Mouse (Mus musculus) intestine, postnatal 0 days (tissue): ENCODE data around the gene Tmem102. TPM values are rescaled to one million over a fixed set of nuclear protein-coding genes. Genes with fewer than 3 reads are reported as not detected.
A peak's percentile ranks its signal among the peaks of the same experiment; 100 is the strongest.

Experiments used
- ATAC-seq: fragments of 200-750 bp; cut with Nextera tagmentation; 2 replicates; pipeline ENCODE4 v1.8.0; 2017; ENCODE audit warnings: mild to moderate bottlenecking, moderate TSS enrichment, moderate library complexity
- H3K27ac ChIP-seq: fragments of 300-500 bp; sonication (generic); 2 replicates; pipeline ENCODE4 v1.5.1; 2014; ENCODE audit warnings: mild to moderate bottlenecking, low read depth, low read length, moderate library complexity
- H3K27me3 ChIP-seq: fragments of 300-500 bp; sonication (generic); replicated peaks from 2 replicates; pipeline ENCODE4 v1.6.1; 2014; ENCODE audit warnings: low read length, mixed read lengths; ENCODE audit not compliant: control insufficient read depth, insufficient read depth
- H3K36me3 ChIP-seq: fragments of 300-500 bp; sonication (generic); 2 replicates; pipeline ENCODE4 v1.6.1; 2014; ENCODE audit warnings: mild to moderate bottlenecking, moderate library complexity; ENCODE audit not compliant: control insufficient read depth, insufficient read depth
- H3K4me1 ChIP-seq: fragments of 300-500 bp; sonication (generic); replicated peaks from 2 replicates; pipeline ENCODE4 v1.6.1; 2014; ENCODE audit warnings: antibody characterized with exemption, low read length, mixed read lengths; ENCODE audit not compliant: control insufficient read depth, insufficient read depth
- H3K4me2 ChIP-seq: fragments of 300-500 bp; sonication (generic); replicated peaks from 2 replicates; pipeline ENCODE4 v1.6.1; 2014; ENCODE audit warnings: low read depth, mild to moderate bottlenecking, moderate library complexity
- H3K4me3 ChIP-seq: fragments of 300-500 bp; sonication (generic); 2 replicates; pipeline ENCODE4 v1.5.1; 2014; ENCODE audit warnings: low read depth, low read length
- H3K9ac ChIP-seq: fragments of 300-500 bp; sonication (generic); 2 replicates; pipeline ENCODE4 v1.6.1; 2014; ENCODE audit warnings: mild to moderate bottlenecking, low read depth, low read length
- H3K9me3 ChIP-seq: fragments of 300-500 bp; sonication (generic); 2 replicates; pipeline ENCODE4 v1.6.1; 2016; ENCODE audit warnings: mixed run types; ENCODE audit not compliant: control insufficient read depth
- CTCF ChIP-seq: sonication (generic); IDR thresholded peaks from 2 replicates; pipeline ENCODE4 v1.5.1; 2016; ENCODE audit warnings: low read depth, mild to moderate bottlenecking, control low read depth, antibody characterized with exemption, moderate library complexity
- WGBS: fragments of 180-500 bp; shearing (Covaris S2); extraction: QIAGEN DNeasy Blood & Tissue Kit; methylation state at CpG from one replicate; pipeline ENCODE4 v1.1.7; 2014; 5-methylcytosine and 5-hydroxymethylcytosine counted together
- polyA plus RNA-seq: library from polyadenylated mRNA; unstranded; fragments of >200 nt; fragmentation: Nextera tagmentation; extraction: Ambion mirVana; gene quantifications from 2 replicates; pipeline ENCODE4 v1.2.1, GENCODE M21; 2015

Gene Tmem102
- polyA plus RNA-seq, 1 experiment from 2014 or later: 58.0 TPM

DNA sequence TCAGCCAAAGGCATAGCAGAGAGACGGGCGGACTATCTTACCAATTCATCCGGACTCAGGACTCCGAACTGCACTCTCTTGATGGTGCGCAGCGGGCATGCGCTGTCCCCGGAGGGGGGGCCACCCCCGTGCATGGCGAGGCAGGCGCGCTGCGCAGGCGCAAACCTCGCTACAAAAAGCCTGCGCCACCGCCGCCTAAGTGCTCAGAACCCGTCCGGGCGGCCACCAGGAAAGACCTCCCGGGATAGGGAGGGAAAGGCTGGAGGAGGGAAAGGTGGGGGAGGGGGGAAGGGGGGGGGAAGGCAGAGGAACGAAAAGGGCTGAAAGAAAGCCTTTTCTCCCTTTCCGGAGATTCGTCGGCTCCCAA is 47.4 kb downstream of the Tmem102 start:
- H3K27ac ChIP-seq: peak overlapping the region; percentile 96
- TF ChIP-seq CTCF: no peak
- peak; percentile 83 for ATAC-seq
- peak overlapping the region; percentile 71 for H3K4me2 ChIP-seq
- H3K4me3 ChIP-seq: peak overlapping the region; percentile 56
- H3K9me3 ChIP-seq: no peaks in the 10 kb centered on the region
- no peaks in the 10 kb centered on the region for H3K27me3 ChIP-seq
- WGBS: 0% methylated on average over 25 of the region's 26 CpGs
- peaks cover 9% of the 10 kb centered on the region; the same call in 1 of the 2 replicates for H3K4me1 ChIP-seq
- H3K36me3 ChIP-seq: no peaks in the 10 kb centered on the region
- peak overlapping the region; percentile 79 for H3K9ac ChIP-seq

- Histone ChIP-seq H3K36me3 (no peaks in the 10 kb centered on the region), H3K9ac (peak overlapping the region; percentile 79), H3K4me2 (peak overlapping the region; percentile 71), H3K4me1 (peaks cover 9% of the 10 kb centered on the region; the same call in 1 of the 2 replicates), H3K9me3 (no peaks in the 10 kb centered on the region), H3K4me3 (peak overlapping the region; percentile 56), H3K27me3 (no peaks in the 10 kb centered on the region), H3K27ac (peak overlapping the region; percentile 96; the same call in 1 of the 2 replicates)
- 28% methylated on average over 9 of the region's 9 CpGs for WGBS
- no peak for TF ChIP-seq CTCF
- no peak for ATAC-seq
Observed at GRCm38 (mm10) chr11:69757303-69758089, 47.9 kb downstream of the Tmem102 start.

DNA sequence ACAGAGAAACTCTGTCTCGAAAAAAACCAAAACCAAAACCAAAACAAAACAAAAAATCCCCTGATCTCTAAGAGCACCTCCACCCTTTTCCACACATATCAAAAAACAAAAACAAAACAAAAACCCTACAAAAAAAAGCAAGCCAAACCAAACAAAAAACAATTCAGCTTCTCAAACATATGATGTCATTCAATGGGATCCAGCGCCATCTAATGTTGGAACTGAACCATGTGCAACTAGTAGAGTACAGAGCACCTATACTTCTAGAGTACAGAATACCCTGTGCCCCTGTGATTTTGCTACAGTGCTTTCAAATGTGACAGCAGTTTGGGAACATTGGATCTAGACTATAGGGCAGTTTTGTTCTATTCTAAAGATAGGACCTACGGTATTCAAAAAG is 50.7 kb downstream of the Tmem102 start:
- no peak overlapping the region for H3K4me2 ChIP-seq
- H3K4me3 ChIP-seq: no peak overlapping the region
- no peaks in the 10 kb centered on the region for H3K27me3 ChIP-seq
- peak; percentile 82 for TF ChIP-seq CTCF
- no peak overlapping the region for H3K27ac ChIP-seq
- H3K9me3 ChIP-seq: no peaks in the 10 kb centered on the region
- ATAC-seq: no peak
- H3K4me1 ChIP-seq: peaks cover 9% of the 10 kb centered on the region; the same call in 1 of the 2 replicates
- H3K36me3 ChIP-seq: no peaks in the 10 kb centered on the region
- no peak overlapping the region for H3K9ac ChIP-seq
- 46% methylated on average over 3 of the region's 3 CpGs for WGBS

DNA sequence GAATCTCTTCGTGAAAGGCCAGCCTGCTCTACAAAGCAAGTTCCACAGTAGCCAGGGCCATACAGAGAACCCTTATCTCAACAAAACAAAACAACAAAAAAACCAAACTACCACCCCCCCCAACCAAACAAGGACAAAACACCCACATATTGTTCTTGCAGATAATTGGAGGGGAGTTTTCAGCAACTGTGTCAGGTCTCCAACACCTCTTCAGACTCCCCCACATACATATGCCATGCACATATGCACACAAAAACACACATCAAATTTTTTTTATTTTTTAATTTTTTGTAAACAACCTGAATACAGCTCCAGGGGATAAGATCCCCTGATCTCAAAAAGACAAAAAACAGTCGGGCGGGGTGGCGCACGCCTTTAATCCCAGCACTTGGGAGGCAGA is 51.2 kb downstream of the Tmem102 start:
- no peaks in the 10 kb centered on the region for H3K9me3 ChIP-seq
- no peak for TF ChIP-seq CTCF
- no peak overlapping the region for H3K27ac ChIP-seq
- H3K4me1 ChIP-seq: peaks cover 9% of the 10 kb centered on the region; the same call in 1 of the 2 replicates
- H3K36me3 ChIP-seq: no peaks in the 10 kb centered on the region
- no peak overlapping the region for H3K4me2 ChIP-seq
- no peak overlapping the region for H3K4me3 ChIP-seq
- WGBS: 83% methylated on average over 5 of the region's 5 CpGs
- no peaks in the 10 kb centered on the region for H3K27me3 ChIP-seq
- no peak for ATAC-seq
- no peak overlapping the region for H3K9ac ChIP-seq

Other genes with a start within 250 kb of the Tmem102 start
- gene Efnb3, start 245.4 kb downstream of the Tmem102 start, polyA plus RNA-seq: 4.4 and 4.6 TPM in 2 replicates
- gene Wrap53, start 225.4 kb downstream of the Tmem102 start, polyA plus RNA-seq: 14.3 and 14.7 TPM in 2 replicates
- 48.0 and 49.6 TPM in 2 replicates for gene Trp53, start 225.3 kb downstream of the Tmem102 start, polyA plus RNA-seq
- gene Atp1b2, start 199.7 kb downstream of the Tmem102 start, polyA plus RNA-seq: 5.9 and 7.5 TPM in 2 replicates
- gene Shbg, start 187.7 kb downstream of the Tmem102 start, polyA plus RNA-seq: 0.24 TPM in 1 of 2 replicates, not detected in the other
- gene Sat2, start 183.6 kb downstream of the Tmem102 start, polyA plus RNA-seq: 34.1 and 40.3 TPM in 2 replicates
- gene Fxr2, start 172.6 kb downstream of the Tmem102 start, polyA plus RNA-seq: 9.8 and 10.8 TPM in 2 replicates
- not detected in 2 replicates for gene Sox15, start 150.3 kb downstream of the Tmem102 start, polyA plus RNA-seq
- gene Mpdu1, start 143.0 kb downstream of the Tmem102 start, polyA plus RNA-seq: 95.7 and 96.6 TPM in 2 replicates
- 20.9 and 21.0 TPM in 2 replicates for gene Cd68, start 139.5 kb downstream of the Tmem102 start, polyA plus RNA-seq
- 279 and 291 TPM in 2 replicates for gene Eif4a1, start 133.2 kb downstream of the Tmem102 start, polyA plus RNA-seq
- gene Senp3, start 123.5 kb downstream of the Tmem102 start, polyA plus RNA-seq: 26.7 and 27.6 TPM in 2 replicates
- 1.6 and 1.8 TPM in 2 replicates for gene Tnfsf13, start 119.8 kb downstream of the Tmem102 start, polyA plus RNA-seq
- 6.6 and 7.2 TPM in 2 replicates for gene Tnfsf12, start 109.8 kb downstream of the Tmem102 start, polyA plus RNA-seq
- gene Tnfsfm13, start 109.5 kb downstream of the Tmem102 start, polyA plus RNA-seq: 4.1 and 4.8 TPM in 2 replicates
- gene Polr2a, start 47.0 kb downstream of the Tmem102 start, polyA plus RNA-seq: 13.3 and 14.0 TPM in 2 replicates
- 0.09 and 0.12 TPM in 2 replicates for gene Slc35g3, start 43.7 kb downstream of the Tmem102 start, polyA plus RNA-seq
- gene Zbtb4, start 39.7 kb downstream of the Tmem102 start, polyA plus RNA-seq: 2.1 and 2.4 TPM in 2 replicates
- 2.4 and 2.8 TPM in 2 replicates for gene Chrnb1, start 9.7 kb downstream of the Tmem102 start, polyA plus RNA-seq
- gene Fgf11, start 3.8 kb downstream of the Tmem102 start, polyA plus RNA-seq: 0.18 and 0.38 TPM in 2 replicates
- not detected in 2 replicates for gene Gm39566, start 9.7 kb upstream of the Tmem102 start, polyA plus RNA-seq
- gene Spem2, start 12.8 kb upstream of the Tmem102 start, polyA plus RNA-seq: 0.07 TPM in 1 of 2 replicates, not detected in the other
- not detected in 2 replicates for gene Spem1, start 16.6 kb upstream of the Tmem102 start, polyA plus RNA-seq
- gene Nlgn2, start 32.2 kb upstream of the Tmem102 start, polyA plus RNA-seq: 1.8 and 2.2 TPM in 2 replicates
- gene Tmem256, start 32.9 kb upstream of the Tmem102 start, polyA plus RNA-seq: 584 and 590 TPM in 2 replicates
- gene Plscr3, start 40.8 kb upstream of the Tmem102 start, polyA plus RNA-seq: 42.0 and 44.8 TPM in 2 replicates
- 11.7 and 12.8 TPM in 2 replicates for gene Tnk1, start 53.1 kb upstream of the Tmem102 start, polyA plus RNA-seq
- not detected in 2 replicates for gene Tmem95, start 72.4 kb upstream of the Tmem102 start, polyA plus RNA-seq
- gene Kctd11, start 75.8 kb upstream of the Tmem102 start, polyA plus RNA-seq: 4.0 and 4.1 TPM in 2 replicates
- gene Acap1, start 89.9 kb upstream of the Tmem102 start, polyA plus RNA-seq: 1.1 TPM in 2 replicates
- gene 2810408A11Rik, start 95.4 kb upstream of the Tmem102 start, polyA plus RNA-seq: 3.5 and 3.8 TPM in 2 replicates
- 9.7 and 10.3 TPM in 2 replicates for gene Neurl4, start 95.4 kb upstream of the Tmem102 start, polyA plus RNA-seq
- 40.4 and 42.3 TPM in 2 replicates for gene Gps2, start 108.3 kb upstream of the Tmem102 start, polyA plus RNA-seq
- gene Eif5a, start 116.3 kb upstream of the Tmem102 start, polyA plus RNA-seq: 716 and 774 TPM in 2 replicates
- gene Ybx2, start 130.2 kb upstream of the Tmem102 start, polyA plus RNA-seq: 0.42 and 0.43 TPM in 2 replicates
- gene Slc2a4, start 142.6 kb upstream of the Tmem102 start, polyA plus RNA-seq: 18.3 and 18.7 TPM in 2 replicates
- 1,243 and 1,341 TPM in 2 replicates for gene Cldn7, start 159.2 kb upstream of the Tmem102 start, polyA plus RNA-seq
- 23.2 and 24.1 TPM in 2 replicates for gene Ctdnep1, start 175.5 kb upstream of the Tmem102 start, polyA plus RNA-seq
- 56.8 and 57.7 TPM in 2 replicates for gene Elp5, start 176.9 kb upstream of the Tmem102 start, polyA plus RNA-seq
- 1,065 and 1,136 TPM in 2 replicates for gene Gabarap, start 185.5 kb upstream of the Tmem102 start, polyA plus RNA-seq
- 32.6 and 37.7 TPM in 2 replicates for gene Phf23, start 190.2 kb upstream of the Tmem102 start, polyA plus RNA-seq
- gene Dvl2, start 195.0 kb upstream of the Tmem102 start, polyA plus RNA-seq: 9.1 TPM in 2 replicates
- 203 and 215 TPM in 2 replicates for gene Acadvl, start 209.8 kb upstream of the Tmem102 start, polyA plus RNA-seq
- 1.4 and 1.8 TPM in 2 replicates for gene Dlg4, start 211.3 kb upstream of the Tmem102 start, polyA plus RNA-seq
- gene Asgr1, start 248.5 kb upstream of the Tmem102 start, polyA plus RNA-seq: not detected in 2 replicates